Mouse (Mus musculus): ENCODE data around the gene Pecam1.

DNA sequence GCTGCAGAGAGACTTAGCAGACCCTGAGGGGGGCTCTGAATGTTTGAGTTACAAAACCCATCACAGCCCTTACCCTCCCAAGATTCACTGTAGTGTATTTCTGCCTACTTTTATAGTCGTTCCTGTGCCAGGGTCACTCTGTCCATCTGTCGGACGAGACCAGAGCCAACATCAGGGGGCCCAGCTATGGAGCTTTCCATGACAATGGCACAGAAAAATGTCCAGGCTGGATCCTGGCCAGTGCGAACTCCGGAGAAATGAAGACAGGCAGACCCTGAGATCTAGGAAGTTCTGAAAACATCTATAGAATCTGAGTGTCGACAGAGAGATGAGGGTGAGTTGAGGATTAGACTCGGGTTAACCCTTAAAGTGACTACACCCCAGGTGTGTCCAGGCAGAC, 82.1 kb downstream of the Pecam1 start:
- TF ChIP-seq CTCF (IDR thresholded peaks at IDR 0.05; ENCODE audit: low read depth, low read length) = no peak
- TF ChIP-seq TAL1 (conservative IDR thresholded peaks at IDR 0.05; ENCODE audit: low read depth, low read length) = no peak
- TF ChIP-seq GATA1 (IDR thresholded peaks at IDR 0.05; ENCODE audit: borderline replicate concordance, low read length) = no peak
- TF ChIP-seq POLR2AphosphoS5 (IDR thresholded peaks at IDR 0.05; ENCODE audit: insufficient replicate concordance, low read depth, low read length) = no peak
- TF ChIP-seq GATA2 (IDR thresholded peaks at IDR 0.05; ENCODE audit: borderline replicate concordance, low read depth, low read length) = no peak

Measured in G1E (cell line).